In the genomic region with DNA sequence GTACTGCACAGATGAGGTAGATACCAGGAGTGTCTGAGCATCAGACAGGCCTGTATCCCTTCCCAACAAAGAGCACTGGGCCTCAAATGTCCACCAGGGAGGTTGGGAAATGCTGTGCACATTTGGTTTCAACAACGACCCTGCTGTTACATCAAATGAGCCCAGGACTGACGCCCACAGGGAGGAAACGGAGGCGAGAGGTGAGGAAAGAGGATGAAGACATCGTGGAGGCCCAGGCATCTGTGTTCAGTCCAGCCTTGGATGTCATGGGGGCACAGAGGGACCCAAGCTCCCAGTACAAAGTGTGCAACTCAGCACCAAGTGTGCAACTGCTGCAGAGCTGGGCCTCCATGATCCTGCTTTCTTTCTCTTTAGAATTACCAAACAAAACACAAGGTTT, we compare ENCODE assay signal across 4 mouse cellular contexts.
"Had no signal": no experiment of that assay in that cellular context is flagged by ENCODE, and none has a peak within 500 bp of the region (broad histone marks: within the 10 kb centered on the region; RNA-seq: fewer than 3 reads in every experiment).

No protein-coding gene starts in this region.

- H3K9me3 ChIP-seq: limb, embryonic 13.5 days; liver, embryonic 13.5 days; midbrain, embryonic 13.5 days; stomach, embryonic 15.5 days had no signal

- H3K4me2 ChIP-seq: limb, embryonic 13.5 days; liver, embryonic 13.5 days; midbrain, embryonic 13.5 days; stomach, embryonic 15.5 days had no signal

- H3K9ac ChIP-seq: limb, embryonic 13.5 days; liver, embryonic 13.5 days; midbrain, embryonic 13.5 days; stomach, embryonic 15.5 days had no signal

- H3K27ac ChIP-seq: limb, embryonic 13.5 days; liver, embryonic 13.5 days; midbrain, embryonic 13.5 days; stomach, embryonic 15.5 days had no signal

- H3K4me3 ChIP-seq: limb, embryonic 13.5 days; liver, embryonic 13.5 days; midbrain, embryonic 13.5 days; stomach, embryonic 15.5 days had no signal

- H3K36me3 ChIP-seq: limb, embryonic 13.5 days; liver, embryonic 13.5 days; midbrain, embryonic 13.5 days; stomach, embryonic 15.5 days had no signal

- H3K27me3 ChIP-seq: limb, embryonic 13.5 days; liver, embryonic 13.5 days; midbrain, embryonic 13.5 days; stomach, embryonic 15.5 days had no signal
